Mouse (Mus musculus) spleen, postnatal 14 days (tissue): ENCODE data around the gene Mmab.

Experiments
- DNase-seq, 2 experiments: peaks; one replicate each; pipeline ENCODE4 v3.0.0; 2021 to 2022; ENCODE audit warnings: low spot score in 2 of 2

Mmab gene

GRCm38 (mm10) chr5:114443566-114444367 is at the start of gene Mmab, which contains the start of gene Mvk:
TSS of gene Mmab (minus strand) at chr5:114444060.
TSS of gene Mvk (plus strand) at chr5:114444269.
- peak; percentile 90 to 92 for DNase-seq

- no peak for DNase-seq
These were observed 46.4 kb upstream of the Mmab start for GRCm38 (mm10) chr5:114490241-114490640.

- no peak for DNase-seq
These were observed 45.7 kb upstream of the Mmab start for GRCm38 (mm10) chr5:114489570-114489969.

- no peak for DNase-seq
These were observed 41.8 kb upstream of the Mmab start for GRCm38 (mm10) chr5:114485685-114486084.

GRCm38 (mm10) chr5:114482587-114483011 is 38.7 kb upstream of the Mmab start:
- DNase-seq: peak in 1 of 2 experiments; percentile 27

- no peak for DNase-seq
These were observed 34.4 kb upstream of the Mmab start for GRCm38 (mm10) chr5:114478267-114478666.

GRCm38 (mm10) chr5:114474741-114475491 is 31.1 kb upstream of the Mmab start:
- no peak for DNase-seq

GRCm38 (mm10) chr5:114470359-114470758 is 26.5 kb upstream of the Mmab start:
- no peak for DNase-seq

- no peak for DNase-seq
These were observed 24.1 kb upstream of the Mmab start for GRCm38 (mm10) chr5:114468007-114468406.

- DNase-seq: no peak
These were observed 23.6 kb upstream of the Mmab start for GRCm38 (mm10) chr5:114467430-114467829.

- DNase-seq: no peak
These were observed 23.2 kb upstream of the Mmab start for GRCm38 (mm10) chr5:114467019-114467418.

- no peak for DNase-seq
These were observed 21.8 kb upstream of the Mmab start for GRCm38 (mm10) chr5:114465641-114466040.

GRCm38 (mm10) chr5:114464561-114464960 is 20.7 kb upstream of the Mmab start:
- DNase-seq: no peak

- no peak for DNase-seq
These were observed 18.5 kb upstream of the Mmab start for GRCm38 (mm10) chr5:114462067-114463040.

- peak; percentile 64 to 78 for DNase-seq
These were observed 17.4 kb upstream of the Mmab start for GRCm38 (mm10) chr5:114461238-114461637.

- no peak for DNase-seq
These were observed 13.2 kb upstream of the Mmab start for GRCm38 (mm10) chr5:114456995-114457605.

- DNase-seq: no peak
These were observed 12.4 kb upstream of the Mmab start for GRCm38 (mm10) chr5:114456287-114456686.

GRCm38 (mm10) chr5:114449011-114449410 is 5.2 kb upstream of the Mmab start:
- no peak for DNase-seq

GRCm38 (mm10) chr5:114444368-114444692 is 470 bp upstream of the Mmab start:
- no peak for DNase-seq

GRCm38 (mm10) chr5:114435588-114435987 is 8.3 kb downstream of the Mmab start:
- no peak for DNase-seq

GRCm38 (mm10) chr5:114434359-114434758 is 9.5 kb downstream of the Mmab start:
- DNase-seq: no peak
